Mouse (Mus musculus) heart, postnatal 14 days (tissue): ENCODE results near the gene Gm33543. TPM values are rescaled to one million over a fixed set of nuclear protein-coding genes. Genes with fewer than 3 reads are reported as not detected.

Source experiments
- DNase-seq, 2 experiments: peaks; one replicate each; pipeline ENCODE4 v3.0.0; 2021 to 2022
- intact Hi-C: fragments of 180-260 bp; cut with DNase I; formaldehyde crosslinking; loops from one replicate; pipeline ENCODE4 v1.15.1; 2025
- total RNA-seq, 2 experiments: library from RNA; stranded (reverse); gene quantifications; 2 replicates each; pipeline ENCODE4 v1.2.3; 2021

The Gm33543 gene
- total RNA-seq, 2 experiments from 2014 or later, result 2.0 to 3.1 TPM

DNA sequence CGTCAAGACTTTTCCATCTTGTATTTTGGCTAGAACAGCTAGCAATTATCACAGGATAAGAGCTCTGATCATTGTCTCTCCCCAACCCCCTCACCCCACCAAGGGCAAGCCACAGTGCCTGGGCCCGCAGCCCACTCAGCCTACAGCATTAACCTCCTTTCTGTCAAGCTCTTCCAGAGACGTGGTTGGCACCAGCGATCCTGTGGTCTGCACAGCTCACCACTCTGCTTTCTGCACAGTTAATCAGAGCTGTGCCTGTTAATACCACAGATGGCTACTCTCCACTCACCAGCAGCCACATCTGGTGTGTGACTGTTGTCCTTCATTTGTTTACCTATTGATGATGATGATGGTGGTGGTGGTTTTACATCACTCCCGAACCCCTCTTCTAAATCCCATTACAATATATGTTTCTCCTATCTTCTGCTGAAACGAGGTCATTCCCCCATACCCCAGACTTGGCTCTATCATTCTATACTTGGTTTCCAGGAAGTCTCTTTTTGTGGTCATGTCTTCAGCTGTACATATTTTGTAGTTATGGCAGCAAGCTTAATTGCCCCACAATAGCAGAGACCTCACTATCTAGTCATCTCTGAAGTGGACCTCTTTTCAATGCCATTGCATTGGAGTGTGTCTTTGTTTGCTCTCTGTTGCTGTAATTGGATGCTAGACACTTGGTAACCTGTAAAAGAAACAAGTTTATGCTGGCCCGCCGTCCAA lies 61.7 kb downstream of the Gm33543 start:
- intact Hi-C loops, result loop anchor here (2.0 to 5.0 kb wide), 3 partner anchors 76 to 224 kb away; no protein-coding TSS in a partner anchor
- no peak for DNase-seq

DNA sequence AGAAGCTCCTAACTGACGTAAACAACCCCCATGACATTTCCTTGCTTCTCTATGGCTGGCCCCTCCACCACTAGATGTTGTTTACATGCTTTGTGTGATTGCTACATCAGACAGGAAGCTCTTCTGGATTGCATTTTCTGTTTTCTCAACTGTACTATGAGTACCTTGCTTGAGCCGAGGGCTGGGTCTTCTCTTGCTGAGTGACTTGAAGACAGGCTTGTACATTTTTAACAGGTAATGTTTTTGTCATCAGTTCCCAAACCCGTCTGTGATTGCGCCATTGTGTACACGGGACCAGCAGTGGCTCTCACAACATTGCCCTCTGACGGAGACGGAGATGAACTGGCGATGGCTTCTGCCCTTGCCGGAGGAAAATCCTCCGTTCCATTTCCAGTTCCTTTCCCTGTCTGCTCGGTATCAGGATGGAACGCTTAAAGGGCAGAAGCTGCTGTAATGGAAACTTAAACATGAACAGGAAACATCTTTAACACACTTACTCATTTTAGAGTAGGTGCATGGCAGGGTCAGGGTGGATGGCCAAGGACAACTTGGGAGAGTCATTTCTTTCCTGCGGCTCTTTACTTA lies 62.8 kb downstream of the Gm33543 start:
- peak; percentile 34 to 38 for DNase-seq
- intact Hi-C loops, result loop anchor here (2.0 to 5.0 kb wide), 3 partner anchors 77 to 223 kb away; no protein-coding TSS in a partner anchor

DNA sequence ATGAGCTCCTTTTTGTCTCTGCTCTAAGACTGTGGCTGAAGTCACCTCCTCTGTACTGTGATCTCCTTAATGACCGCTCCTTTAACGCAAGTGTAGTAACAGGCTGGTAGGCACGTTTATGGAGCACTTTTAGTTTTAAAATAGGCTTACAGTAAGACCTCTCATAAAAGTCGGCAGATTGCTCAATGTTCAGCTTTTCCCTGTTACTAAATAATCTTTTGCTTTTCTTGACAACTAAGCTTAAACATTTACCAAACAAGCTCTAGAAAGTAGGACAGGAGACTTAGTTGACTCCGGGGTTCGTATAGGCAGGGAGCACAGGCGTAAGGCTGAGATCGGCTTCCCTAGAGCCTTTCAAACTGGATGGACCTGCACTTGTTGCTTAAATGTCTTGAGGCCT lies 64.1 kb downstream of the Gm33543 start:
- no peak for DNase-seq
- intact Hi-C loops, result no loop called here

DNA sequence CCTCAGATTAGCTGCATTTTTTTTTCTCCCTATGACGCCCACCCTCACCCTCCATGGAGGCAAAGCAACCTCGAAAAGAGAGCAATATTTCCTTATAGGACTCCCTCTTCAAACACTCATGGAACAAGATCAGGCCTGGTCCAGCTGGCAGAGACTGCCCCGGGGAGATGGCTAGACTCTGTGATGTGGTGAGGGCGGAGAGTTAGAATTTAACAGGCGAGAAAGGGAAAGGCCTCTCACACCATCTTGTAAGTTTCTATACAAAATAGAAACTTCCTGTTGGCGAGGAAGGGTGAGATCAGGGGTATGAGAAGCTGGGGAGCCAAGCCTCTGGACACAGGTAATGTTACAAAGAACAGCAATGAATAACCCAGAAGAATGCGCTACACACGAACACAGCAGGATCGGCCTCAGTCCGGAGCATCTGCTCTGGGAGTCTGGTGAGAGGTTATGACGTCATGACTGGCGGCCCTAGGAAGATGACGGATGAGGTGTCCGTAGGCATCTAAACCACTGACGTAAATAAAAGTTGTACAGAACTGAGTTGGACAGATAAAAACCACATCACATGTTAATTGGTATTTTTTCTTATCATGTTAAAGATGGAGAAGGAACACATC lies 64.9 kb downstream of the Gm33543 start:
- DNase-seq, result no peak
- intact Hi-C loops, result no loop called here

DNA sequence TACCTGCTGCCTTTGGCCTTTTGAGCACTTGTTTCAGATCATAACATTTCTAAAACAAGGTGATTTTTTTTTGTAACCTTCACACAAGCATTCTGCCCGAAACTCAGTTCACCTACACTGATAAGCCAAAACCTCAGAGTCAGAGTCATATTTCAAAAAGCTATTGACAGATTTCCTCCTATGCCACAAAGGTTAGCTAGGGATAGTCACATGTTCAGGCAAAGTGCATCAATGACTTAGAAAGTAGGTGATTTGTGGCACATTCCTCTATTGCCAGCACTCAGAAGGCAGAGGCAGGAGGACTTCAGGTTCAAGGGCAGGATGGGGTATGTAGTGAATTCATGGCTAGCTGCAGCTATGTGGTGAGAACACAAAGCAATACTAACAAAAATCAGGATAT lies 65.7 kb downstream of the Gm33543 start:
- intact Hi-C loops, result no loop called here

DNA sequence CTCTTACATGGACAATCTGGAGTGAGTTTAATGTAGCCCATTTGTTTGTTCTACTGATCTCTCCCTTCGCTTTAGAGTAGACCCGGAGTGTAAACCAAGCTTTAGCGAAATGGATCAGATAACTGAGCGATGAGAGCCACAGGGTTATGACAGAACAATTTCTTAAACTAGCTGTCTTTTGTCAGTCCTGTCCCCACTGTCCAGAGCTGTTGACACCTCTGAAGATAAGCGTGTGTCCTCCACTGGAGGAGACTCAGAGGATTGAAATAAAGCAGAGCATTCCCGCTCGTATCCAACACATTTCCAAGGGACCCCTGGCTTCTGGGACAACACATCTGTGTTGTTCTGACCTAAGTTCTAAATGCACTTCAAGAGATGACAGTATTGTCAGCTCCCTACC lies 67.9 kb downstream of the Gm33543 start:
- DNase-seq, result peak in 1 of 2 experiments; percentile 24
- intact Hi-C loops, result loop anchor here (5.0 kb wide), 2 partner anchors 53 to 133 kb away; no protein-coding TSS in a partner anchor

More for the DNA sequence above, 65.7 kb downstream of the Gm33543 start:
- DNase-seq, result no peak

DNA sequence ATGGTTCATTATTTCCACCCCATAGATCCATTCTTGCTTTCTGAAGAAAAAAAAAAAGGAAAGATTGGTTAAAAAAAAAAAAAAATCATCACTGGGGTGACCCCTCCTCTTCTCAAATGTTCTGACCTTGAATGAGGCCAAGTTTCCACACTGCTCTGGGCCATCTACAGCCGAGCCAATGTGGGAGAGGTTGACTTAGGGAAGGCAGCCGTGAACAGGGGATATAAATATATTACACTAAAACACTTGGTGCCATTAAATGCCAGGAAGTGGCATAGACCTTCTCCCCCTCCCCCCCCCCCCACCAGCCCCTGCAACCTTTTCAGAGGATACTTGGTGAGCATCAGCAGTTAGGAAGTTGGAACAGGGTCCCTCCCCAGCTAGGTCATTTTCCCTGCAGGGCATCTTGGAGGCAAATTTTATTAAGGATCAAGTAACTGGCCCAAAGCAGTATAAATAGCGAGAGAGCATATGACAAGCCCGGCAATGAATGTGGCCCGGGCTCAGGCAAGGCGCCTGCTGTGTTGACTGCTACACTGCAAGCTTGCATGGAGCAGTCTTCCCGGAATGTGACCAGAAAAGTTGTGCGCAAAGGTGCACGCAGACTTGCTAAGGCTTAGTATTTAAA lies 68.6 kb downstream of the Gm33543 start:
- DNase-seq, result peak; percentile 25 to 33
- intact Hi-C loops, result loop anchor here (5.0 kb wide), 2 partner anchors 52 to 132 kb away; no protein-coding TSS in a partner anchor

Other genes starting within 250 kb of the Gm33543 start
- not detected for gene Anapc15-ps, start 169.5 kb downstream of the Gm33543 start, total RNA-seq
- gene Eea1, start 97.7 kb upstream of the Gm33543 start, total RNA-seq, result 10 to 100 TPM; 31.7 TPM